Mouse (Mus musculus): ENCODE data around the gene Rps6kb1.

Gene Rps6kb1

DNA sequence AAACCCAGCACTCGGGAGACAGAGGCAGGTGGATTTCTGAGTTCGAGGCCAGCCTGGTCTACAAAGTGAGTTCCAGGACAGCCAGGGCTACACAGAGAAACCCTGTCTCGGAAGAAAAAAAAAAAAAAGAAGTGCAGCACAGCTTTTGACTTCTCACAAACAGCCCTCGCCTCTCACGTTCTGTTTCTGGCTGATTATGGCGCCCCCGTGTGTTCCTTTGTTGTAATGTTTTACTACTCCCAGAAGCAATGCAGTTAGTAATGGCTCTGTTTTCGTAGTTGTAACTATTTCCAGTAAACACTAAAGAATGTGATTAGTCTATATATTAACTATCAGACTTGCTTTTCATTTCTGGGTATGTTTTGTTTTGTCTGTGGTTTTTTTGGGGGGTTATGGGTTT, 80.3 kb downstream of the Rps6kb1 start:
- DNase-seq, result peak in 1 of 2 experiments; percentile 64

DNA sequence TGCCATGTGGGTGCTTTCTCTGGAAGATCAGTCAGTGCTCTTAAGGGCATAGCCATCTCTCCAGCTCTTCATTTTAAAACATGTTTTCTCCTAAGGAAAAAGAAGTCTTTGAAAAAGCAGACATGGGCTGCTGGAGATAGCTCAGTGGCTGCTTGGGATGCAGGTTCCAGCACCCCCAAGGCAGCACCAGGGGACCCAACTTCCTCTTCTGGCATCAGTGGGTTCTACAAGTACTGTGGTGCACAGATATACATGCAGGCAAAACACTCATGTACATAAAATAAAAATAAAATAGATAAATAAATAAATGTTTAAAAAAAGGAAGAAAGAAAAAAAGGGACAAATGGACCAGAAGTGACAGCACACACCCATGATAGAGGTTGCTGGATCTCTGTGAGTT, 82.0 kb downstream of the Rps6kb1 start:
- no peak for DNase-seq

DNA sequence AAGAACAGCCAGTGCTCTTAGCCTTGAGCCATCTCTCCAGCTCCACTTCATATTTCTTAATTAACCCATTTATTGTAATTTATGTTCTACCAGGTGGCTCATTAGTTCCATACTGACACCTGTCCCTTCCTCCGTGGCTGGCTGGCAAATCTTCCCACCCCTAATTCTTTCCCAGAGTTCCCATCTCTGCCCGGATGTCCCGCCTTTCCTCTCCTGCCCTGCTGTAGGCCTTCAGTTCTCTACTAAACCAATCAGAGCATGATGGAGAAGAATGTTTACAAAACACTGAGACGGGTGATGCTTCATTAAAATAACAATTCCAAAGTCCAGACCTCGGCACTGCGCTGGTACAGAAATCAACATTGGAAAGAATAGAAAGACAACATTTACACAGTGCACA, 85.7 kb downstream of the Rps6kb1 start:
- no peak for DNase-seq

DNA sequence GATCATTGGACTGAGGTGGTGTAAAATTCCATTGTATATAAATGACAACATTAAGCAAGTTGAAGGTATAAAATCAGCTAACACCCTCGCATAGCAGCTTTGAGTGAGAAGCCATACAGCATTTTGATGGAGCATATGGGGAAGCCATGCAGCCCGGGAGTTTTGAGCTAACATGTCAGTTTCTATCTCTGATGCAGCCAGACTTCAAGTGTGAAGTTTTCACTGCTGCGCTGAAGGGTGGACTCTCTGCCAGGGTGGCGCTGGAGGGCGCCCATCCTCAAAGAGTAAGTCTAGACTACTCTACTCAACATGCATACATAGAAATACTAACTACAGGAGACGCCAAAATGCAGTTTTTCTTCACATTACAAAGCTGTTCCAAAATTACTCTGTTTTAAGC, 87.1 kb downstream of the Rps6kb1 start:
- no peak for DNase-seq

DNA sequence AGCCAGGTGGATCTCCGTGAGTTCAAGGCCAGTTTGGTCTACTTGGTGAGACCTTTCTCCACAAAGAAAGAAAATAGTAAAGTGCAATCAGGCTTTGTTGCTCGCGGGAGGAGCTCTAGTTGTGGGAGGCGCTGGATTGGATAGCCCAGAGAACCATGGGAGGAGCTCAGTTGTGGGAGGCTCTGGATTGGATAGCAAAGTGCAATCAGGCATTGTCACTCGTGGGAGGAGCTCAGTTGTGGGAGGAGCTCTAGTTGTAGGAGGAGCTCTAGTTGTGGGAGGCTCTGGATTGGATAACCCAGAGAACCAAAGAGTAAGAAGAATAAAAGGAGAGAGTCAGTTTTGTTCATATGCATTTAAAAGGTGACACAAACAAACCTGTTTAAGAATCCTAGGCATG, 90.6 kb downstream of the Rps6kb1 start:
- no peak for DNase-seq

All from spleen, adult 18-20 months (tissue).